24 mouse cellular contexts compared by ENCODE assay signal in genomic region chr4:108873746-108874145, GRCm38 (mm10). TPM values are rescaled to one million over a fixed set of nuclear protein-coding genes. Genes with fewer than 3 reads are reported as not detected.
A peak's percentile ranks its signal among the peaks of the same experiment; 100 is the strongest.
DNase-seq lines count a peak whose midpoint lies in the region; ATAC-seq lines count a peak whose summit lies in the region.
"Had no signal": no experiment of that assay in that cellular context is flagged by ENCODE, and none has a peak within 500 bp of the region (broad histone marks: within the 10 kb centered on the region; RNA-seq: fewer than 3 reads in every experiment).

No protein-coding gene starts in this region.

- no peaks in the 10 kb centered on the region for H3K9me3 ChIP-seq in hindbrain, embryonic 10.5 days
- H3K9me3 ChIP-seq in intestine, embryonic 15.5 days: no peaks in the 10 kb centered on the region
- H3K9me3 ChIP-seq: G1E had no signal

- no peak overlapping the region for H3K9ac ChIP-seq in intestine, embryonic 15.5 days

- H3K4me3 ChIP-seq in hindbrain, embryonic 10.5 days: no peak overlapping the region
- H3K4me3 ChIP-seq in intestine, embryonic 15.5 days (replicated peaks): no peak overlapping the region

- H3K27ac ChIP-seq in hindbrain, embryonic 10.5 days: no peak overlapping the region
- H3K27ac ChIP-seq in intestine, embryonic 15.5 days: no peak overlapping the region

- 0 out of 2 replicates have a peak, but pooled peaks cover 8% of the 10 kb centered on the region for H3K27me3 ChIP-seq in hindbrain, embryonic 10.5 days (ENCODE audit: insufficient read depth, poor library complexity, severe bottlenecking)
- no peaks in the 10 kb centered on the region for H3K27me3 ChIP-seq in intestine, embryonic 15.5 days (replicated peaks)
- H3K27me3 ChIP-seq: CH12.LX, Patski had no signal

- no peaks in the 10 kb centered on the region for H3K36me3 ChIP-seq in hindbrain, embryonic 10.5 days
- H3K36me3 ChIP-seq in intestine, embryonic 15.5 days: no peaks in the 10 kb centered on the region
- H3K36me3 ChIP-seq: G1E had no signal

- WGBS in hindbrain, embryonic 10.5 days: 80% methylated on average over 5 of the region's 5 CpGs
- WGBS in intestine, embryonic 15.5 days: 91% methylated on average over 5 of the region's 5 CpGs

- H3K4me2 ChIP-seq in intestine, embryonic 15.5 days (replicated peaks): no peak overlapping the region

- no peak for ATAC-seq in intestine, embryonic 15.5 days
- ATAC-seq: activated CD4-positive, CD25-positive, alpha-beta regulatory T cell, adult 4 months; CD4-positive, CD25-positive, alpha-beta regulatory T cell, adult 4 months; Patski had no signal

- H3K4me1 ChIP-seq in hindbrain, embryonic 10.5 days (replicated peaks): peaks cover 2% of the 10 kb centered on the region; the same call in 1 of the 2 replicates
- H3K4me1 ChIP-seq in intestine, embryonic 15.5 days (replicated peaks): no peaks in the 10 kb centered on the region

- DNase-seq in ES-CJ7 (ENCODE audit: low read depth, low spot score) (peak; percentile 42), R1 (ENCODE audit: low read depth, low spot score) (peak; percentile 52), ZHBTc4 (ENCODE audit: low read depth, low spot score) (peak; percentile 58)
- DNase-seq in kidney, postnatal 36 days: no peak
- DNase-seq in hindbrain, embryonic 10.5 days (ENCODE audit: low spot score): no peak
- DNase-seq: adrenal gland, adult 2 months; adrenal gland, adult 8-10 months; adrenal gland, postnatal 10 days; adrenal gland, postnatal 14 days; adrenal gland, postnatal 25 days; adrenal gland, postnatal 36 days; B cell, adult 2 months; cerebellum, adult 11 months; cerebellum, adult 11-12 months; cerebellum, adult 18-20 months; cerebellum, adult 2 months; cerebellum, adult 8-10 months; cerebellum, adult 9-10 months had no signal

RNA-seq across cellular contexts. Expression of gene Rab3b, which starts 5.1 kb away (rescaled TPM):
- 26.1 and 33.9 TPM in 2 replicates for polyA plus RNA-seq in hindbrain, embryonic 10.5 days (2016; fragmentation: Nextera tagmentation; extraction: Ambion mirVana)
- 11.1 and 11.7 TPM in 2 replicates for polyA plus RNA-seq in intestine, embryonic 15.5 days (2015; fragmentation: Nextera tagmentation; extraction: Ambion mirVana)
- polyA plus RNA-seq: activated CD4-positive, CD25-positive, alpha-beta regulatory T cell, adult 4 months; CD4-positive, CD25-positive, alpha-beta regulatory T cell, adult 4 months had no signal

RNA-seq across cellular contexts. Expression of gene A730015C16Rik, which starts 25.3 kb away (rescaled TPM):
- 1.5 and 1.8 TPM in 2 replicates for polyA plus RNA-seq in hindbrain, embryonic 10.5 days (2016; fragmentation: Nextera tagmentation; extraction: Ambion mirVana)
- 0.49 and 0.69 TPM in 2 replicates for polyA plus RNA-seq in intestine, embryonic 15.5 days (2015; fragmentation: Nextera tagmentation; extraction: Ambion mirVana)
- polyA plus RNA-seq: adrenal gland, adult 2 months; CD4-positive, CD25-positive, alpha-beta regulatory T cell, adult 4 months; cerebellum, adult 2 months; G1E had no signal

RNA-seq across cellular contexts. Expression of gene Kti12, which starts 26.2 kb away (rescaled TPM):
- polyA plus RNA-seq in hindbrain, embryonic 10.5 days (2016; fragmentation: Nextera tagmentation; extraction: Ambion mirVana): 52.5 and 57.7 TPM in 2 replicates
- 57.6 and 57.8 TPM in 2 replicates for polyA plus RNA-seq in intestine, embryonic 15.5 days (2015; fragmentation: Nextera tagmentation; extraction: Ambion mirVana)

RNA-seq across cellular contexts. Expression of gene Txndc12, which starts 39.3 kb away (rescaled TPM):
- 104 and 106 TPM in 2 replicates for polyA plus RNA-seq in hindbrain, embryonic 10.5 days (2016; fragmentation: Nextera tagmentation; extraction: Ambion mirVana)
- 88.7 and 102 TPM in 2 replicates for polyA plus RNA-seq in intestine, embryonic 15.5 days (2015; fragmentation: Nextera tagmentation; extraction: Ambion mirVana)

RNA-seq across cellular contexts. Expression of gene Btf3l4, which starts 40.3 kb away (rescaled TPM):
- polyA plus RNA-seq in hindbrain, embryonic 10.5 days (2016; fragmentation: Nextera tagmentation; extraction: Ambion mirVana): 198 and 208 TPM in 2 replicates
- polyA plus RNA-seq in intestine, embryonic 15.5 days (2015; fragmentation: Nextera tagmentation; extraction: Ambion mirVana): 136 TPM in 2 replicates

Comparison
In these comparisons a context has a peak if more than half of its experiments do, and no peak if none do; other contexts are left out.
1. DNase-seq: peak in ES-CJ7 (single experiment), R1 (single experiment) and ZHBTc4 (single experiment); none in kidney, postnatal 36 days (0 of 2) and hindbrain, embryonic 10.5 days (single experiment).